Mouse (Mus musculus) frontal cortex, postnatal 25 days (tissue): ENCODE data around the gene Zfp664.

Experiments used
- DNase-seq, 2 experiments: peaks; one replicate each; pipeline ENCODE4 v3.0.0; 2022; ENCODE audit warnings: low spot score in 2 of 2

Gene Zfp664

GRCm38 (mm10) chr5:124922356-124923352 lies 60.2 kb downstream of the Zfp664 start:
- DNase-seq: peak in 1 of 2 experiments; percentile 25

- no peak for DNase-seq
These were observed 67.0 kb downstream of the Zfp664 start for GRCm38 (mm10) chr5:124929425-124930054.

- peak in 1 of 2 experiments; percentile 32 for DNase-seq
These were observed 67.6 kb downstream of the Zfp664 start for GRCm38 (mm10) chr5:124930055-124930439.

DNA sequence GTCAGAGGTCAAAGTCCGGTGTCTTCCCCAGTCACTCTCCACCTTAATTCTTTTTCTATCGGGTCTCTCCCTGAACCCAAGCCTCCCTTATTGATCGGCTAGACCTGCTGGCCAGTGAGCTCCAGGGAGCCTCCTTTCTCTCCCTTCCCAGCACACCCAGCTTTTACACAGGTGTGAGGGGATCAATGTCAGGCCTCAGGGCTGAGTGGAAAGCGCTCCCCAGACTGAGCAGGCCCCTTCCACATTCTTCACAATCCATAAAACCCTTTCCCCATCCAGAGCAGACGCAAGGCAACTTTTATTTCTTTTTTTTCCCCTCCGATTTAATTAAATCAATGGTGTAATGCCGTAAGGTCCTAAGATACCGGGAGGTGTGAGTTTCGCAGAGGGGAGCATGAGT lies 68.1 kb downstream of the Zfp664 start:
- DNase-seq: no peak

DNA sequence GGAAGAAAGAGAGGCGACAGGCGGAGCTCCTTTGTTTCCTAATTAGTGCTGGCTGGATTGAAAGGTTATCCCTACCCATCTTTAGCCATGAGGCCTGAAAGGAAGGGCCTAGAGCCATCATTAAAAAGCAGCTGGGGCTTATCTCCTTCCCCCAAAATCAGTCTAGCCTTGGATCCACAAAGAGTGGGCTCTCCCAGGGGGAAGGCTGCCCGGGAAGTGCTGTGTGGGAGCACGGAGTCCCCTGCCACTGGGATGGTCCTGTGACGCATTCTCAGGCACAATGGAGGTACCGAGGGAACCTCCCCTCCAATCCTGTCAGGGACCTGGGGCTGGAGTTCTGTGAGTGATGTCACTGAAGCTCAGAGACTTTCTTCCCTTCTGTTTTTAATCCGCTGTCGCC lies 68.6 kb downstream of the Zfp664 start:
- DNase-seq: no peak

- DNase-seq: no peak
These were observed 72.1 kb downstream of the Zfp664 start for GRCm38 (mm10) chr5:124934558-124934957.

GRCm38 (mm10) chr5:124943181-124943792 lies 80.8 kb downstream of the Zfp664 start:
- DNase-seq: no peak

- peak; percentile 45 to 48 for DNase-seq
These were observed 81.4 kb downstream of the Zfp664 start for GRCm38 (mm10) chr5:124943793-124944383.

- no peak for DNase-seq
These were observed 81.9 kb downstream of the Zfp664 start for GRCm38 (mm10) chr5:124944384-124944783.

DNA sequence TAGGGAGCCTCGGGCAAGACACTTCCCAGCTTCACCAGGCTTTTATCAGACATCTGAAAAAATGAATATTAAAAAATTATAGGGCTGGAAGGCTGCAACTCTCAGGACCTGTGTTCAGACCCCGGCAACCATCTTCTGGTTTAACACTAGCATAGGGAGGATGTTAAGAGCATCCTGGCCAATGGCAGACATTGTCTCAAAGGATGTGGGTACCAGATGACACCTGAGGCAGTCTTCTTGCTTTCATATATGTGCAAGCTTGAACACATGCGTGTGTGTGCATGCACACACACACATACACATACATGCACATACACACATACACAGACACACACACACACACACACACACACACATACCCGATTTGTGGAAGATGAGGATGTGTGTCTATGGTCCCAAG lies 82.6 kb downstream of the Zfp664 start:
- DNase-seq: no peak

GRCm38 (mm10) chr5:124950623-124951278 lies 88.3 kb downstream of the Zfp664 start:
- no peak for DNase-seq

GRCm38 (mm10) chr5:124951333-124951732 lies 88.8 kb downstream of the Zfp664 start:
- no peak for DNase-seq
